Mouse (Mus musculus) stomach, postnatal 0 days (tissue): ENCODE data around the gene Trim54. TPM values are rescaled to one million over a fixed set of nuclear protein-coding genes. Genes with fewer than 3 reads are reported as not detected.

Experiments used
- ATAC-seq: fragments of 200-750 bp; cut with Nextera tagmentation; 2 replicates; pipeline ENCODE4 v1.8.0; 2017; ENCODE audit not compliant: low FRiP score, low TSS enrichment
- DNase-seq: peaks from one replicate; pipeline ENCODE4 v3.0.0-alpha.2; 2016; ENCODE audit warnings: low spot score
- H3K27ac ChIP-seq: fragments of 300-500 bp; sonication (generic); replicated peaks from 2 replicates; pipeline ENCODE4 v1.5.1; 2014; ENCODE audit warnings: mild to moderate bottlenecking, control low read depth
- H3K27me3 ChIP-seq: fragments of 300-500 bp; sonication (generic); 2 replicates; pipeline ENCODE4 v1.6.1; 2014; ENCODE audit warnings: low read length; ENCODE audit not compliant: control insufficient read depth, insufficient read depth
- H3K36me3 ChIP-seq: fragments of 300-500 bp; sonication (generic); 2 replicates; pipeline ENCODE4 v1.6.1; 2014; ENCODE audit warnings: low read length, mixed read lengths; ENCODE audit not compliant: control insufficient read depth, insufficient read depth
- H3K4me1 ChIP-seq: fragments of 300-500 bp; sonication (generic); replicated peaks from 2 replicates; pipeline ENCODE4 v1.6.1; 2014; ENCODE audit warnings: antibody characterized with exemption; ENCODE audit not compliant: control insufficient read depth, insufficient read depth
- H3K4me2 ChIP-seq: fragments of 300-500 bp; sonication (generic); replicated peaks from 2 replicates; pipeline ENCODE4 v1.6.1; 2014; ENCODE audit warnings: low read depth, mild to moderate bottlenecking, control low read depth, moderate library complexity
- H3K4me3 ChIP-seq: fragments of 300-500 bp; sonication (generic); 2 replicates; pipeline ENCODE4 v1.5.1; 2014; ENCODE audit warnings: low read depth, low read length, control low read depth
- H3K9ac ChIP-seq: fragments of 300-500 bp; sonication (generic); 2 replicates; pipeline ENCODE4 v1.6.1; 2014; ENCODE audit warnings: mild to moderate bottlenecking, low read length, control low read depth, mixed read lengths
- H3K9me3 ChIP-seq: fragments of 300-500 bp; sonication (generic); 2 replicates; pipeline ENCODE4 v1.6.1; 2016; ENCODE audit warnings: low read length; ENCODE audit not compliant: control insufficient read depth
- CTCF ChIP-seq: IDR thresholded peaks from 2 replicates; pipeline ENCODE4 v1.5.1; 2016; ENCODE audit warnings: antibody characterized with exemption, low read depth, mild to moderate bottlenecking, moderate library complexity
- EP300 ChIP-seq: optimal IDR thresholded peaks from 2 replicates; pipeline ENCODE3; 2016; ENCODE audit warnings: antibody characterized with exemption
- WGBS: fragments of 180-500 bp; shearing (Covaris S2); extraction: QIAGEN DNeasy Blood & Tissue Kit; methylation state at CpG from one replicate; pipeline ENCODE4 v1.1.7; 2014; 5-methylcytosine and 5-hydroxymethylcytosine counted together
- polyA plus RNA-seq: library from polyadenylated mRNA; unstranded; fragments of >200 nt; fragmentation: Nextera tagmentation; extraction: Ambion mirVana; gene quantifications from 2 replicates; pipeline ENCODE4 v1.2.1, GENCODE M21; 2015

Trim54 gene
- polyA plus RNA-seq, 1 experiment from 2014 or later: 0.06 TPM

DNA sequence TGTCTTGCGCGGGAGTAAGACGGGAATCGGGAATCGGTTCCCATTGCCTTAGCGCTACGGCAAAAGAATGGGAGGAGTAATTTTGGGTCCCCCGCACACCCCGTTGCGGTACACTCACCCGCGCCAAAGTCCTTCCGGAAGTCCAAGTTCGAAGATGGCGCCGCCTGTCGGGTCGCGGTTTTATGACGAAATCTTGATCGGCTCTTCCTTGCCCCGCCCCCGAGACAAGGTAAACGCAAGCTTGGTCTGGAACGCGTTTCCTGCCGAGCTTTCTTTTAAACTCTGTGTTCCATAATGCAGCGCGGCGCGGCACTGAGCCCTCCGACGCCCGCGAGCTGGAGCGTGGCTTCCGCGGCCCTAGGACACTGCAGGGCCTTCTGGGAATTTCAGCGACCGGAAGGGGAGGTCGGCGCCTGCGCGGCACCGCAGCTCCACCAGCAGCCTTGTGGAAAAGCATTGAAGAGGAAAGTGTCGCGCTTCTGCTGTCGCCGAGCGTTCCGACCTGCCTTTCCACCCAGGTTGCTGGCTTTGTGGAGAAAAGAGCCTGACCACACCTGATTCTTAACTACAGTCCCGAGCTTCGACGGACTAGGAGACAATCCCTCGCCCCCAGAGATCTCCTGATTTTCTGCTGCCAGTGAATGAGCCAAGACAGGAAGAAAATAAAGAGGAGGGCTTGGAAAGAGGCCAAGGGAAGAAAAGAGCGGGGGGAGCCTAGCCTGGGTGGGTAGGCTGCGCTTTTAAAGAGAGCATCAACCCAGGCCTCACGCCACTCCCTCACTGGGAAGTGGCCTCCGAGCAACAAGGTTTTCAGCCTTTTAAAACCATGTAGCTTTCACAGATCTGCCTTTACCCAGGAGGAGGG is 63.5 kb downstream of the Trim54 start, which contains the start of the genes Gm29609 and Gtf3c2:
Gene Gm29609, minus strand, starts transcription at position 146 of the 865 bp plus-strand sequence.
Gene Gtf3c2, minus strand, starts transcription at position 379 of the 865 bp plus-strand sequence.
- Histone ChIP-seq H3K4me3 (peak within 1 kb of the TSS; percentile 86), H3K36me3 (no peaks in the 10 kb centered on the region), H3K4me1 (no peaks in the 10 kb centered on the region), H3K27ac (peak within 1 kb of the TSS; percentile 97), H3K4me2 (peak within 1 kb of the TSS; percentile 81), H3K27me3 (no peaks in the 10 kb centered on the region), H3K9ac (peak within 1 kb of the TSS; percentile 74), H3K9me3 (no peaks in the 10 kb centered on the region)
- DNase-seq (peak; percentile 94), ATAC-seq (peak; percentile 98)
- peak; percentile 31 for TF ChIP-seq EP300
- TF ChIP-seq CTCF: peak; percentile 36
- WGBS: under 1% methylated on average over 59 of the region's 59 CpGs

DNA sequence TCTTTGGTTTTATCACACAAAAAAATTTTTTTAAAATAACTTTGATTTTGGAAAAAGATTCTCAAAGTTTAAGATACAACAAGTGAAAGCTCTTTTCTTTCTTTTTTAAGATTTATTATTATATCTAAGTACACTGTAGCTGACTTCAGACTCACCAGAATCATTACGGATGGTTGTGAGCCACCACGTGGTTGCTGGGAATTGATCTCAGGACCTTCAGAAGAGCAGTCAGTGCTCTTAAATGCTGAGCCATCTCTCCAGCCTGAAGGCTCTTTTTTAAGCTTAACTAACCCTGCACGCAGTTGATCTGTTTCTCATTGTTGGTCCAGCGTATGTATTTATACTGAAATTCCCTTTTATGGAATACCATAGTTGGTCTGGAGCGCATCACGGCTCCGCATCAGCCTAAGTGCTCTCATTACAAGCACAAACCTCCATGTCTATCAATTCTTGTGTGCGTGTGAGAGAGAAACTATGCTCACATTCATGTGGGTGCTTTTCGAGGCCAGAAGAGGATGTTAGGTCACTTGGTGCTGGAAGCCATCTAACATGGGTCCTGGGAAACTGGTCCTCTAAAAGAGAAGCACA is 64.8 kb downstream of the Trim54 start:
- no peak for TF ChIP-seq EP300
- TF ChIP-seq CTCF: no peak
- H3K9me3 ChIP-seq: no peaks in the 10 kb centered on the region
- H3K4me2 ChIP-seq: no peak overlapping the region
- H3K27me3 ChIP-seq: no peaks in the 10 kb centered on the region
- no peak overlapping the region for H3K27ac ChIP-seq
- H3K36me3 ChIP-seq: no peaks in the 10 kb centered on the region
- H3K4me3 ChIP-seq: no peak overlapping the region
- DNase-seq (no peak), ATAC-seq (no peak)
- WGBS: 88% methylated on average over 9 of the region's 9 CpGs
- no peaks in the 10 kb centered on the region for H3K4me1 ChIP-seq
- H3K9ac ChIP-seq: no peak overlapping the region

DNA sequence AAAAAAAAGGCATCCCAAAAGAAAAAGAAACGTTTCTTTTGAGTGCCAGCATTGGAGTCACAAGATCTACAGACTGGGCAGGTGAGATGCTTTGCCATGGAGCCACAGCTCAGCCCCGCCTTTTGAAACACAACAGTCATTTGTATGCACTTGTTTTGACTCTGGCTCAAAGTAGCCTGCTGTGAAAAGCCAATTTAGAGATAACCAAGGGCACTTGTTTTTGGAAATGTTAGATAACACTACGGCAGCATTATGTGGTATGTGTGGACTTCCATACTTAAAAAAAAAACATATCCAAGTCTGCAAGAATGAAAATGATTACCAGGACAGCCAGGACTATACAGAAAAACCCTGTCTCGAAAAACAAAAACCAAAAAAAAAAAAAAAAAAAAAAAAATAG is 67.2 kb downstream of the Trim54 start:
- no peak for TF ChIP-seq EP300
- TF ChIP-seq CTCF: no peak
- ATAC-seq (no peak), DNase-seq (no peak)
- WGBS: 43% methylated on average over 4 of the region's 4 CpGs
- Histone ChIP-seq H3K4me3 (no peak overlapping the region), H3K4me2 (no peak overlapping the region), H3K36me3 (peaks cover 14% of the 10 kb centered on the region; the same call in 1 of the 2 replicates), H3K9me3 (no peaks in the 10 kb centered on the region), H3K4me1 (no peaks in the 10 kb centered on the region), H3K27me3 (no peaks in the 10 kb centered on the region), H3K27ac (no peak overlapping the region), H3K9ac (no peak overlapping the region)

Other genes starting within 250 kb of the Trim54 start
- 57.3 and 58.7 TPM in 2 replicates for gene Tmem214, start 248.7 kb upstream of the Trim54 start, polyA plus RNA-seq
- gene Agbl5, start 228.0 kb upstream of the Trim54 start, polyA plus RNA-seq: 6.9 and 9.1 TPM in 2 replicates
- 368 and 397 TPM in 2 replicates for gene Ost4, start 208.9 kb upstream of the Trim54 start, polyA plus RNA-seq
- gene Emilin1, start 203.3 kb upstream of the Trim54 start, polyA plus RNA-seq: 85.6 and 97.0 TPM in 2 replicates
- gene Khk, start 195.3 kb upstream of the Trim54 start, polyA plus RNA-seq: 28.4 and 33.6 TPM in 2 replicates
- gene Cgref1, start 171.1 kb upstream of the Trim54 start, polyA plus RNA-seq: 22.5 and 24.8 TPM in 2 replicates
- gene Preb, start 156.4 kb upstream of the Trim54 start, polyA plus RNA-seq: 88.1 and 93.1 TPM in 2 replicates
- 4.3 and 4.5 TPM in 2 replicates for gene Tcf23, start 148.1 kb upstream of the Trim54 start, polyA plus RNA-seq
- gene Atraid, start 68.4 kb upstream of the Trim54 start, polyA plus RNA-seq: 192 and 197 TPM in 2 replicates
- 4.2 TPM in 2 replicates for gene Slc5a6, start 67.8 kb upstream of the Trim54 start, polyA plus RNA-seq
- 4.9 and 6.1 TPM in 2 replicates for gene Cad, start 61.9 kb upstream of the Trim54 start, polyA plus RNA-seq
- gene Dnajc5g, start 10.4 kb upstream of the Trim54 start, polyA plus RNA-seq: not detected in 2 replicates
- 0.11 TPM in 1 of 2 replicates, not detected in the other for gene Slc30a3, start 8.5 kb upstream of the Trim54 start, polyA plus RNA-seq
- not detected in 2 replicates for gene Ucn, start 22.1 kb downstream of the Trim54 start, polyA plus RNA-seq
- 29.4 and 29.6 TPM in 2 replicates for gene Mpv17, start 37.5 kb downstream of the Trim54 start, polyA plus RNA-seq
- gene Gm29609, start 63.2 kb downstream of the Trim54 start, polyA plus RNA-seq: 0.31 and 0.57 TPM in 2 replicates
- gene Gtf3c2, start 63.4 kb downstream of the Trim54 start, polyA plus RNA-seq: 19.9 and 25.1 TPM in 2 replicates
- 80.3 and 83.2 TPM in 2 replicates for gene Snx17, start 76.5 kb downstream of the Trim54 start, polyA plus RNA-seq
- gene Eif2b4, start 76.7 kb downstream of the Trim54 start, polyA plus RNA-seq: 44.2 and 47.7 TPM in 2 replicates
- gene Zfp513, start 85.6 kb downstream of the Trim54 start, polyA plus RNA-seq: 4.8 and 5.3 TPM in 2 replicates
- 57.8 and 59.4 TPM in 2 replicates for gene Ppm1g, start 104.0 kb downstream of the Trim54 start, polyA plus RNA-seq
- 95.3 and 95.9 TPM in 2 replicates for gene Nrbp1, start 124.2 kb downstream of the Trim54 start, polyA plus RNA-seq
- gene Gm9970, start 124.5 kb downstream of the Trim54 start, polyA plus RNA-seq: 0.38 and 1.0 TPM in 2 replicates
- 75.2 and 78.2 TPM in 2 replicates for gene Krtcap3, start 135.0 kb downstream of the Trim54 start, polyA plus RNA-seq
- 20.0 and 20.3 TPM in 2 replicates for gene Ift172, start 174.4 kb downstream of the Trim54 start, polyA plus RNA-seq
- 12.8 and 13.7 TPM in 2 replicates for gene Fndc4, start 179.4 kb downstream of the Trim54 start, polyA plus RNA-seq
- gene Gckr, start 180.7 kb downstream of the Trim54 start, polyA plus RNA-seq: 0.08 and 0.29 TPM in 2 replicates